Mouse (Mus musculus) spleen, adult 2 months (tissue): ENCODE data around the gene Ss18l1. TPM values are rescaled to one million over a fixed set of nuclear protein-coding genes. Genes with fewer than 3 reads are reported as not detected.
A peak's percentile ranks its signal among the peaks of the same experiment; 100 is the strongest.

Source experiments
- DNase-seq, 2 experiments: peaks; one replicate each; pipeline versions ENCODE4 v3.0.0 to v3.0.0-alpha.2; 2012 to 2021; ENCODE audit warnings: low spot score in 2 of 2, low read depth in 1 of 2
- H3K27ac ChIP-seq: fragments of 200-500 bp; 2 replicates; pipeline ENCODE4 v1.5.1; 2012; ENCODE audit warnings: low read length, inconsistent platforms; ENCODE audit not compliant: insufficient read depth
- H3K27me3 ChIP-seq: fragments of 200-500 bp; 2 replicates; pipeline ENCODE4 v1.6.1; 2012; ENCODE audit warnings: mild to moderate bottlenecking, moderate library complexity, low read length, inconsistent platforms; ENCODE audit not compliant: control insufficient read depth, insufficient read depth
- H3K36me3 ChIP-seq: fragments of 200-500 bp; 2 replicates; pipeline ENCODE4 v1.6.1; 2012; ENCODE audit warnings: mild to moderate bottlenecking, low read length, inconsistent platforms; ENCODE audit not compliant: control insufficient read depth, insufficient read depth
- H3K4me1 ChIP-seq: fragments of 200-500 bp; 2 replicates; pipeline ENCODE4 v1.6.1; 2011; ENCODE audit warnings: inconsistent platforms; ENCODE audit not compliant: control insufficient read depth, insufficient read depth, insufficient read length
- H3K4me3 ChIP-seq: fragments of 200-500 bp; 2 replicates; pipeline ENCODE4 v1.5.1; 2011; ENCODE audit warnings: mild to moderate bottlenecking, inconsistent platforms; ENCODE audit not compliant: insufficient read depth, insufficient read length; ENCODE audit errors: extremely low read depth
- CTCF ChIP-seq: fragments of 200-500 bp; IDR thresholded peaks from 2 replicates; pipeline ENCODE4 v1.5.1; 2011; ENCODE audit warnings: mild to moderate bottlenecking, inconsistent platforms; ENCODE audit not compliant: insufficient read depth, insufficient read length, insufficient replicate concordance; ENCODE audit errors: extremely low read depth
- POLR2A ChIP-seq: fragments of 200-500 bp; IDR thresholded peaks from 2 replicates; pipeline ENCODE4 v1.6.1; 2011; ENCODE audit warnings: low read depth, low read length, inconsistent platforms
- WGBS: fragments of 180-500 bp; shearing (Covaris S2); methylation state at CpG from one replicate; pipeline ENCODE4 v1.1.7; 2018; 5-methylcytosine and 5-hydroxymethylcytosine counted together
- polyA plus RNA-seq: library from polyadenylated mRNA; depleted of rRNA; stranded (reverse); fragments of >200 nt; gene quantifications from 2 replicates; pipeline ENCODE4 v1.2.3, GENCODE M21; 2012; rRNA removed

Ss18l1 gene
- 5.9 and 6.8 TPM in 2 replicates for polyA plus RNA-seq

DNA sequence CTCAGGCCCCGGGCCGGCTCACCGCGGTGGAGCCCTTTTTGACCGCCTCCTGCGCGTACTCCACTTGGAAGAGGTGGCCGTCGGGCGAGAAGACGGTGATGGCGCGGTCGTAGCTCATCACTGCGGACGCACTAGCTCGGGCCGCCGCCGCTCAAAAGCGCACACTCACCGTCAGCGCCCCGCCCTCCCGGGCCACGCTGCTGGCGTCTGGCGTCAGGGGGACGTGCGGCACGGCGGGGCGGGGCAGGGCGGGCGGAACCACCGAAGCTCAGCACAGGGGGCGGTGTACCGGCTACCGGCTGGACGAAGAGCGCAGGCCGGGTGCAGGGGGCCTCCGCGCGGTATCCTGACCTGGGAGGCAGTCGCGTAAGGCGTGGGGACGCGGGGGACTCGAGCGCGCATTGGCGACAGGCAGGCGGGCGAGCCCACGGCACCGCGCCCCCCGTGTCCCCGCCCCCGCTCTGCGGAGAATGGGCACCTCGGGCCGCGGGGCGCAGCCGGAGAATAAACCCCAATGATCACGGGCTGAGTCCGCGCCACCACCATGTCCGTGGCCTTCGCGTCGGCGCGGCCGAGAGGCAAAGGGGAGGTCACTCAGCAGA, at the start of gene Ss18l1, which contains the start of gene Psma7:
Gene Ss18l1 (plus strand): TSS at position 254 of the 602 bp plus-strand sequence.
Gene Psma7 (minus strand): TSS at position 178 of the 602 bp plus-strand sequence.
- peak; percentile 52 for TF ChIP-seq POLR2A
- TF ChIP-seq CTCF: no peak
- Histone ChIP-seq H3K27ac (peak within 1 kb of the TSS; percentile 97), H3K27me3 (no peaks in the 10 kb centered on the region), H3K36me3 (peaks cover 10% of the 10 kb centered on the region), H3K4me1 (peaks cover 12% of the 10 kb centered on the region), H3K4me3 (peak within 1 kb of the TSS; percentile 99)
- WGBS: under 1% methylated on average over 78 of the region's 78 CpGs
- peak; percentile 75 to 86 for DNase-seq

- Histone ChIP-seq H3K27ac (no peak overlapping the region), H3K27me3 (no peaks in the 10 kb centered on the region), H3K4me1 (no peaks in the 10 kb centered on the region), H3K36me3 (no peaks in the 10 kb centered on the region), H3K4me3 (no peak overlapping the region)
- TF ChIP-seq POLR2A (no peak), CTCF (no peak)
- 95% methylated on average over 5 of the region's 5 CpGs for WGBS
- DNase-seq: no peak
Measured at GRCm38 (mm10) chr2:179993071-179993470, 49.2 kb upstream of the Ss18l1 start.

DNA sequence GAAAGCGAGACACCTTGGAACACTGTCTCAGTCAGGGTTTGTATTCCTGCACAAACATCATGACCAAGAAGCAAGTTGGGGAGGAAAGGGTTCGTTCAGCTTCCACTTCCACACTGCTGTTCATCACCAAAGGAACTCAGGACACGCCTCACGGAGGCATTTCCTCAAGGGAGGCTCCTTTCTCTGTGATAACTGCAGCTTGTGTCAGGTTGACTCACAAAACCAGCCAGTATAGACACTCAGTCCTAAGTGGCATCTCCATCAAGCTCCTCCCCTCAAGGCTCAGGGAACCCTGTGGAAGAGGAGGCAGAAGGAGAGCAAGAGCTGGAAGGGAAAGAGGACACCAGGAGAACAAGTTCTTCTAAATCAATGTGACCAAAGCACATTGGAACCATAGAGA, 43.9 kb upstream of the Ss18l1 start:
- WGBS: 49% methylated on average over 4 of the region's 4 CpGs
- H3K27me3 ChIP-seq: no peaks in the 10 kb centered on the region
- no peak overlapping the region for H3K27ac ChIP-seq
- H3K4me3 ChIP-seq: no peak overlapping the region
- TF ChIP-seq CTCF (no peak), POLR2A (no peak)
- no peaks in the 10 kb centered on the region for H3K4me1 ChIP-seq
- DNase-seq: no peak
- H3K36me3 ChIP-seq: no peaks in the 10 kb centered on the region

DNA sequence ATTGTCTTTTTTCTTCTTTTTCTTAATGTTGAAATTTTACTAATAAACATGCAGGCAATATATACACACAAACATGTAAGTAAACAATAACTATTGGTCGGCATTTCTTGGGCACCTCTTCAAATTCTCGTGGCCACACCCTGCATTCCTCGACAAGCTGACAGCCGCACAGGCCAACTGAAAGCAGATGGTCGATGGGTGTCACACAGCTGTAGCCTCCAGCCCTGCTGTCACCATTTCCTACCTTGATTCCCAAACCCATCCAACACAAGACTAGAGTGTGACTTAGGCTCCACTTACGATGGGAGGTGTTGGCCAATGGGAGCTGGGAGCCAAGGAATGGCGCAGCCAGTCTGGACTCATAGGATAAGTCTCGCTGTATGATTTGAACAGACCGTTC, 40.7 kb upstream of the Ss18l1 start:
- no peak for TF ChIP-seq CTCF
- no peak for TF ChIP-seq POLR2A
- Histone ChIP-seq H3K36me3 (no peaks in the 10 kb centered on the region), H3K27me3 (no peaks in the 10 kb centered on the region), H3K4me3 (no peak overlapping the region), H3K27ac (no peak overlapping the region), H3K4me1 (no peaks in the 10 kb centered on the region)
- WGBS: 95% methylated on average over 9 of the region's 9 CpGs
- no peak for DNase-seq

GRCm38 (mm10) chr2:180005656-180006351, 36.5 kb upstream of the Ss18l1 start:
- no peak overlapping the region for H3K27ac ChIP-seq
- no peaks in the 10 kb centered on the region for H3K4me1 ChIP-seq
- H3K4me3 ChIP-seq: no peak overlapping the region
- H3K27me3 ChIP-seq: no peaks in the 10 kb centered on the region
- no peak for DNase-seq
- no peaks in the 10 kb centered on the region for H3K36me3 ChIP-seq
- 66% methylated on average over 5 of the region's 5 CpGs for WGBS
- TF ChIP-seq POLR2A (no peak), CTCF (no peak)

GRCm38 (mm10) chr2:180006352-180007017, 35.8 kb upstream of the Ss18l1 start:
- Histone ChIP-seq H3K27ac (no peak overlapping the region), H3K4me3 (no peak overlapping the region), H3K27me3 (no peaks in the 10 kb centered on the region), H3K4me1 (no peaks in the 10 kb centered on the region), H3K36me3 (no peaks in the 10 kb centered on the region)
- DNase-seq: no peak
- TF ChIP-seq CTCF: no peak
- no peak for TF ChIP-seq POLR2A
- WGBS: 65% methylated on average over 9 of the region's 9 CpGs
